Mouse (Mus musculus) kidney, embryonic 16.5 days (tissue): Measurements from ENCODE around the gene Nrg4. TPM values are rescaled to one million over a fixed set of nuclear protein-coding genes. Genes with fewer than 3 reads are reported as not detected.

Experiments
- ATAC-seq: fragments of 200-750 bp; cut with Nextera tagmentation; 2 replicates; pipeline ENCODE4 v1.8.0; 2017; ENCODE audit warnings: moderate TSS enrichment; ENCODE audit not compliant: low FRiP score, low TSS enrichment
- H3K27ac ChIP-seq: fragments of 300-500 bp; sonication (generic); 2 replicates; pipeline ENCODE4 v1.5.1; 2014; ENCODE audit warnings: low read length
- H3K27me3 ChIP-seq: fragments of 300-500 bp; sonication (generic); 2 replicates; pipeline ENCODE4 v1.6.1; 2014; ENCODE audit warnings: low read length, control low read depth, mixed read lengths; ENCODE audit not compliant: insufficient read depth
- H3K36me3 ChIP-seq: fragments of 300-500 bp; sonication (generic); 2 replicates; pipeline ENCODE4 v1.6.1; 2014; ENCODE audit warnings: low read length, control low read depth, mixed read lengths; ENCODE audit not compliant: insufficient read depth
- H3K4me1 ChIP-seq: fragments of 300-500 bp; sonication (generic); 2 replicates; pipeline ENCODE4 v1.6.1; 2014; ENCODE audit warnings: low read length, control low read depth, mixed read lengths; ENCODE audit not compliant: insufficient read depth
- H3K4me2 ChIP-seq: fragments of 300-500 bp; sonication (generic); replicated peaks from 2 replicates; pipeline ENCODE4 v1.6.1; 2014; ENCODE audit warnings: low read depth, low read length
- H3K4me3 ChIP-seq: fragments of 300-500 bp; sonication (generic); 2 replicates; pipeline ENCODE4 v1.5.1; 2014; ENCODE audit warnings: mild to moderate bottlenecking, low read length
- H3K9ac ChIP-seq: fragments of 300-500 bp; sonication (generic); replicated peaks from 2 replicates; pipeline ENCODE4 v1.6.1; 2014; ENCODE audit warnings: low read length
- H3K9me3 ChIP-seq: fragments of 300-500 bp; sonication (generic); 2 replicates; pipeline ENCODE4 v1.6.1; 2016; ENCODE audit warnings: low read length, control low read depth
- WGBS: fragments of 180-500 bp; shearing (Covaris S2); extraction: QIAGEN DNeasy Blood & Tissue Kit; methylation state at CpG from one replicate; pipeline ENCODE4 v1.1.7; 2014; 5-methylcytosine and 5-hydroxymethylcytosine counted together
- polyA plus RNA-seq: library from polyadenylated mRNA; unstranded; fragments of >200 nt; fragmentation: Nextera tagmentation; extraction: Ambion mirVana; gene quantifications from 2 replicates; pipeline ENCODE4 v1.2.1, GENCODE M21; 2015

Nrg4 gene
- polyA plus RNA-seq, 1 experiment from 2014 or later = 0.71 TPM

- Histone ChIP-seq H3K27me3 (peaks cover 70% of the 10 kb centered on the region), H3K4me2 (no peak overlapping the region), H3K9me3 (no peaks in the 10 kb centered on the region), H3K9ac (no peak overlapping the region), H3K36me3 (no peaks in the 10 kb centered on the region), H3K4me1 (peaks cover 3% of the 10 kb centered on the region), H3K4me3 (no peak overlapping the region), H3K27ac (no peak overlapping the region)
- no peak for ATAC-seq
- WGBS = 42% methylated on average over 1 of the region's 1 CpGs
These were observed 1.6 kb downstream of the Nrg4 start for GRCm38 (mm10) chr9:55325061-55325460.

GRCm38 (mm10) chr9:55324516-55324915 is 2.1 kb downstream of the Nrg4 start:
- H3K27me3 ChIP-seq = peaks cover 69% of the 10 kb centered on the region
- H3K36me3 ChIP-seq = no peaks in the 10 kb centered on the region
- 53% methylated on average over 10 of the region's 10 CpGs for WGBS
- ATAC-seq = no peak
- no peak overlapping the region for H3K9ac ChIP-seq
- H3K4me3 ChIP-seq = no peak overlapping the region
- no peaks in the 10 kb centered on the region for H3K9me3 ChIP-seq
- H3K4me1 ChIP-seq = peaks cover 3% of the 10 kb centered on the region
- H3K27ac ChIP-seq = no peak overlapping the region
- no peak overlapping the region for H3K4me2 ChIP-seq

- no peaks in the 10 kb centered on the region for H3K9me3 ChIP-seq
- H3K27ac ChIP-seq = no peak overlapping the region
- no peak overlapping the region for H3K9ac ChIP-seq
- no peak overlapping the region for H3K4me2 ChIP-seq
- peaks cover 3% of the 10 kb centered on the region for H3K4me1 ChIP-seq
- H3K36me3 ChIP-seq = no peaks in the 10 kb centered on the region
- H3K4me3 ChIP-seq = no peak overlapping the region
- WGBS = 44% methylated on average over 8 of the region's 8 CpGs
- ATAC-seq = no peak
- peaks cover 66% of the 10 kb centered on the region for H3K27me3 ChIP-seq
These were observed 2.6 kb downstream of the Nrg4 start for GRCm38 (mm10) chr9:55324085-55324484.

GRCm38 (mm10) chr9:55322641-55323040 is 4.0 kb downstream of the Nrg4 start:
- no peak overlapping the region for H3K4me3 ChIP-seq
- no peak for ATAC-seq
- H3K36me3 ChIP-seq = no peaks in the 10 kb centered on the region

GRCm38 (mm10) chr9:55313619-55314261 is 12.9 kb downstream of the Nrg4 start:
- no peak overlapping the region for H3K4me2 ChIP-seq
- H3K27ac ChIP-seq = no peak overlapping the region
- H3K9me3 ChIP-seq = no peaks in the 10 kb centered on the region
- H3K27me3 ChIP-seq = no peaks in the 10 kb centered on the region
- no peak for ATAC-seq
- no peaks in the 10 kb centered on the region for H3K36me3 ChIP-seq
- WGBS = 59% methylated on average over 12 of the region's 12 CpGs
- H3K4me3 ChIP-seq = no peak overlapping the region
- no peaks in the 10 kb centered on the region for H3K4me1 ChIP-seq
- H3K9ac ChIP-seq = no peak overlapping the region

More at GRCm38 (mm10) chr9:55322641-55323040, 4.0 kb downstream of the Nrg4 start:
- Histone ChIP-seq H3K9ac (no peak overlapping the region), H3K4me1 (peaks cover 3% of the 10 kb centered on the region), H3K4me2 (no peak overlapping the region), H3K27ac (no peak overlapping the region), H3K9me3 (no peaks in the 10 kb centered on the region), H3K27me3 (peaks cover 52% of the 10 kb centered on the region)
- 55% methylated on average over 1 of the region's 1 CpGs for WGBS

GRCm38 (mm10) chr9:55311560-55311959 is 15.1 kb downstream of the Nrg4 start:
- Histone ChIP-seq H3K4me1 (no peaks in the 10 kb centered on the region), H3K27ac (no peak overlapping the region), H3K4me2 (no peak overlapping the region), H3K36me3 (no peaks in the 10 kb centered on the region), H3K4me3 (no peak overlapping the region), H3K9ac (no peak overlapping the region), H3K9me3 (no peaks in the 10 kb centered on the region), H3K27me3 (no peaks in the 10 kb centered on the region)
- peak; percentile 77; the same call in 1 of the 2 replicates for ATAC-seq
- 10% methylated on average over 5 of the region's 5 CpGs for WGBS

GRCm38 (mm10) chr9:55308455-55308854 is 18.2 kb downstream of the Nrg4 start:
- no peak overlapping the region for H3K9ac ChIP-seq
- no peak for ATAC-seq
- H3K4me3 ChIP-seq = no peak overlapping the region
- no peaks in the 10 kb centered on the region for H3K36me3 ChIP-seq
- no peak overlapping the region for H3K27ac ChIP-seq
- 83% methylated on average over 5 of the region's 5 CpGs for WGBS
- no peak overlapping the region for H3K4me2 ChIP-seq
- H3K9me3 ChIP-seq = no peaks in the 10 kb centered on the region
- no peaks in the 10 kb centered on the region for H3K4me1 ChIP-seq
- H3K27me3 ChIP-seq = no peaks in the 10 kb centered on the region

- Histone ChIP-seq H3K36me3 (no peaks in the 10 kb centered on the region), H3K9me3 (no peaks in the 10 kb centered on the region), H3K27ac (no peak overlapping the region), H3K4me3 (no peak overlapping the region), H3K4me2 (no peak overlapping the region), H3K9ac (no peak overlapping the region), H3K4me1 (no peaks in the 10 kb centered on the region), H3K27me3 (no peaks in the 10 kb centered on the region)
- ATAC-seq = no peak
- 52% methylated on average over 5 of the region's 5 CpGs for WGBS
These were observed 19.1 kb downstream of the Nrg4 start for GRCm38 (mm10) chr9:55307557-55307956.

GRCm38 (mm10) chr9:55307066-55307465 is 19.6 kb downstream of the Nrg4 start:
- no peaks in the 10 kb centered on the region for H3K9me3 ChIP-seq
- H3K36me3 ChIP-seq = no peaks in the 10 kb centered on the region
- no peak overlapping the region for H3K4me3 ChIP-seq
- no peak overlapping the region for H3K4me2 ChIP-seq
- ATAC-seq = no peak
- 69% methylated on average over 2 of the region's 2 CpGs for WGBS
- no peak overlapping the region for H3K27ac ChIP-seq
- no peaks in the 10 kb centered on the region for H3K4me1 ChIP-seq
- no peak overlapping the region for H3K9ac ChIP-seq
- no peaks in the 10 kb centered on the region for H3K27me3 ChIP-seq

- Histone ChIP-seq H3K27me3 (no peaks in the 10 kb centered on the region), H3K27ac (no peak overlapping the region), H3K4me3 (no peak overlapping the region), H3K4me1 (no peaks in the 10 kb centered on the region), H3K9ac (no peak overlapping the region), H3K9me3 (no peaks in the 10 kb centered on the region), H3K4me2 (no peak overlapping the region), H3K36me3 (no peaks in the 10 kb centered on the region)
- no peak for ATAC-seq
- 37% methylated on average over 2 of the region's 2 CpGs for WGBS
These were observed 30.4 kb downstream of the Nrg4 start for GRCm38 (mm10) chr9:55296221-55296620.
